Mouse (Mus musculus): ENCODE data around the gene Gm10135. TPM values are rescaled to one million over a fixed set of nuclear protein-coding genes. Genes with fewer than 3 reads are reported as not detected.

Gene Gm10135
- polyA plus RNA-seq, 1 experiment from 2014 or later, result not detected

Other genes with a start within 250 kb of the Gm10135 start
- 0.10 TPM in 1 of 2 replicates, not detected in the other for gene Txk, start 221.9 kb downstream of the Gm10135 start, polyA plus RNA-seq (2015; fragmentation: Nextera tagmentation; extraction: Ambion mirVana)
- 7.0 and 9.8 TPM in 2 replicates for gene Tec, start 106.2 kb downstream of the Gm10135 start, polyA plus RNA-seq (2015; fragmentation: Nextera tagmentation; extraction: Ambion mirVana)
- 15.7 and 17.4 TPM in 2 replicates for gene Slain2, start 60.4 kb downstream of the Gm10135 start, polyA plus RNA-seq (2015; fragmentation: Nextera tagmentation; extraction: Ambion mirVana)
- 30.4 and 36.1 TPM in 2 replicates for gene Slc10a4, start 32.2 kb upstream of the Gm10135 start, polyA plus RNA-seq (2015; fragmentation: Nextera tagmentation; extraction: Ambion mirVana)

Data from hindbrain, embryonic 13.5 days (tissue).